Mouse (Mus musculus): Measurements from ENCODE around the gene Cdrt4. TPM values are rescaled to one million over a fixed set of nuclear protein-coding genes. Genes with fewer than 3 reads are reported as not detected.
A peak's percentile ranks its signal among the peaks of the same experiment; 100 is the strongest.

Gene Cdrt4
- total and polyA plus RNA-seq, 3 experiments: not detected

GRCm38 (mm10) chr11:62911362-62911761, 39.6 kb upstream of the Cdrt4 start:
- dilution Hi-C loops (cut with MboI; ENCODE audit: extremely low pct_ligation_motif_present, extremely low pct_unique_long_range_greater_than_20kb, low sequenced_read_pairs) (no loop called here), in situ Hi-C loops (cut with MboI; ENCODE audit: low pct_ligation_motif_present, low pct_unique_long_range_greater_than_20kb, low sequenced_read_pairs) (no loop called here)
- H3K4me2 ChIP-seq (ENCODE audit: insufficient read depth, low read depth, poor library complexity, severe bottlenecking): peak overlapping the region; percentile 85
- H3K79me2 ChIP-seq (replicated peaks; ENCODE audit: control insufficient read depth, extremely low read depth, insufficient read depth, poor library complexity, severe bottlenecking): no peaks in the 10 kb centered on the region
- no peaks in the 10 kb centered on the region for H3K9me3 ChIP-seq (replicated peaks; ENCODE audit: low read length)
- H3K27ac ChIP-seq (ENCODE audit: insufficient read depth, low read depth): no peak overlapping the region
- no peaks in the 10 kb centered on the region for H3K27me3 ChIP-seq (replicated peaks)
- peaks cover 8 to 32% of the 10 kb centered on the region in 2 experiments; a peak in 3 of 4 replicates for H3K4me1 ChIP-seq (ENCODE audit: control insufficient read depth in 1 of 2, insufficient read depth in 2 of 2)
- no peaks in the 10 kb centered on the region for H3K36me3 ChIP-seq (replicated peaks in 1 of 2; ENCODE audit: control insufficient read depth in 1 of 2, insufficient read depth in 1 of 2, low read length in 1 of 2)
- H3K4me3 ChIP-seq (replicated peaks in 1 of 3; ENCODE audit: low read depth in 2 of 3, low read length in 2 of 3, poor library complexity in 1 of 3): no peak overlapping the region
- 0 out of 2 replicates have a peak overlapping the region, but pooled peaks have one; percentile 11 for H3K9ac ChIP-seq (ENCODE audit: insufficient read depth, low read depth)
- no peak for TF ChIP-seq CHD1 (IDR thresholded peaks at IDR 0.05; ENCODE audit: low read depth, low read length)
- TF ChIP-seq ELF1 (IDR thresholded peaks at IDR 0.05; ENCODE audit: low read depth, low read length): no peak
- TF ChIP-seq TBP (conservative IDR thresholded peaks at IDR 0.05; ENCODE audit: low read depth, low read length): no peak
- TF ChIP-seq PAX5 (IDR thresholded peaks at IDR 0.05; ENCODE audit: low read length): no peak
- 0 out of 2 replicates have a peak, but pooled peaks have one; percentile 23 for TF ChIP-seq MEF2A (IDR thresholded peaks at IDR 0.05; ENCODE audit: borderline replicate concordance, low read depth, low read length)
- no peak for TF ChIP-seq CTCF (conservative IDR thresholded peaks at IDR 0.05 in 1 of 2, IDR thresholded peaks at IDR 0.05 in 1 of 2; ENCODE audit: low read depth in 2 of 2, low read length in 2 of 2)
- TF ChIP-seq CHD2 (IDR thresholded peaks at IDR 0.05; ENCODE audit: low read length): no peak
- 0 out of 2 replicates have a peak, but pooled peaks have one; percentile 8 for TF ChIP-seq BHLHE40 (IDR thresholded peaks at IDR 0.05; ENCODE audit: low read depth, low read length)
- no peak for DNase-seq (ENCODE audit: extremely low read depth)

GRCm38 (mm10) chr11:62913141-62913540, 37.9 kb upstream of the Cdrt4 start:
- Histone ChIP-seq H3K27me3 (replicated peaks) (no peaks in the 10 kb centered on the region), H3K79me2 (replicated peaks; ENCODE audit: control insufficient read depth, extremely low read depth, insufficient read depth, poor library complexity, severe bottlenecking) (no peaks in the 10 kb centered on the region), H3K36me3 (replicated peaks in 1 of 2; ENCODE audit: control insufficient read depth in 1 of 2, insufficient read depth in 1 of 2, low read length in 1 of 2) (no peaks in the 10 kb centered on the region), H3K27ac (ENCODE audit: insufficient read depth, low read depth) (no peak overlapping the region), H3K9me3 (replicated peaks; ENCODE audit: low read length) (no peaks in the 10 kb centered on the region), H3K4me3 (replicated peaks in 1 of 3; ENCODE audit: low read depth in 2 of 3, low read length in 2 of 3, poor library complexity in 1 of 3) (no peak overlapping the region), H3K9ac (ENCODE audit: insufficient read depth, low read depth) (no peak overlapping the region), H3K4me2 (ENCODE audit: insufficient read depth, low read depth, poor library complexity, severe bottlenecking) (no peak overlapping the region), H3K4me1 (ENCODE audit: control insufficient read depth in 1 of 2, insufficient read depth in 2 of 2) (peaks cover 8 to 32% of the 10 kb centered on the region in 2 experiments; a peak in 3 of 4 replicates)
- DNase-seq (ENCODE audit: extremely low read depth): no peak
- TF ChIP-seq SIN3A (IDR thresholded peaks at IDR 0.05; ENCODE audit: low read length): no peak
- peak; percentile 88 for TF ChIP-seq TBP (conservative IDR thresholded peaks at IDR 0.05; ENCODE audit: low read depth, low read length)
- dilution Hi-C loops (cut with MboI; ENCODE audit: extremely low pct_ligation_motif_present, extremely low pct_unique_long_range_greater_than_20kb, low sequenced_read_pairs): no loop called here
- in situ Hi-C loops (cut with MboI; ENCODE audit: low pct_ligation_motif_present, low pct_unique_long_range_greater_than_20kb, low sequenced_read_pairs): no loop called here

- Histone ChIP-seq H3K27me3 (replicated peaks) (no peaks in the 10 kb centered on the region), H3K9ac (ENCODE audit: insufficient read depth, low read depth) (no peak overlapping the region), H3K79me2 (replicated peaks; ENCODE audit: control insufficient read depth, extremely low read depth, insufficient read depth, poor library complexity, severe bottlenecking) (no peaks in the 10 kb centered on the region), H3K4me3 (replicated peaks in 1 of 3; ENCODE audit: low read depth in 2 of 3, low read length in 2 of 3, poor library complexity in 1 of 3) (no peak overlapping the region), H3K36me3 (replicated peaks in 1 of 2; ENCODE audit: control insufficient read depth in 1 of 2, insufficient read depth in 1 of 2, low read length in 1 of 2) (no peaks in the 10 kb centered on the region), H3K9me3 (replicated peaks; ENCODE audit: low read length) (peaks cover 3% of the 10 kb centered on the region), H3K27ac (ENCODE audit: insufficient read depth, low read depth) (no peak overlapping the region), H3K4me2 (ENCODE audit: insufficient read depth, low read depth, poor library complexity, severe bottlenecking) (no peak overlapping the region), H3K4me1 (ENCODE audit: control insufficient read depth in 1 of 2, insufficient read depth in 2 of 2) (peaks cover 8 to 32% of the 10 kb centered on the region in 2 experiments; a peak in 3 of 4 replicates)
- dilution Hi-C loops (cut with MboI; ENCODE audit: extremely low pct_ligation_motif_present, extremely low pct_unique_long_range_greater_than_20kb, low sequenced_read_pairs) (no loop called here), in situ Hi-C loops (cut with MboI; ENCODE audit: low pct_ligation_motif_present, low pct_unique_long_range_greater_than_20kb, low sequenced_read_pairs) (no loop called here)
- peak; percentile 63 for DNase-seq (ENCODE audit: extremely low read depth)
- TF ChIP-seq CTCF (conservative IDR thresholded peaks at IDR 0.05 in 1 of 2, IDR thresholded peaks at IDR 0.05 in 1 of 2; ENCODE audit: low read depth in 2 of 2, low read length in 2 of 2) (peak; percentile 41 to 79; a peak in 3 of 4 replicates), ETS1 (conservative IDR thresholded peaks at IDR 0.05; ENCODE audit: low read depth, low read length) (no peak), KAT2A (IDR thresholded peaks at IDR 0.05; ENCODE audit: insufficient replicate concordance, low read length) (no peak), TCF12 (IDR thresholded peaks at IDR 0.05; ENCODE audit: low read depth, low read length) (no peak), SMC3 (IDR thresholded peaks at IDR 0.05; ENCODE audit: low read depth, low read length) (peak; percentile 71), ZKSCAN1 (IDR thresholded peaks at IDR 0.05; ENCODE audit: borderline replicate concordance, low read depth, low read length) (no peak), ZC3H11A (IDR thresholded peaks at IDR 0.05; ENCODE audit: low read depth, low read length) (no peak), E2F4 (IDR thresholded peaks at IDR 0.05; ENCODE audit: insufficient replicate concordance, low read depth, low read length) (no peak), POLR2A (IDR thresholded peaks at IDR 0.05; ENCODE audit: low read depth, low read length) (no peak), RAD21 (IDR thresholded peaks at IDR 0.05; ENCODE audit: low read depth, low read length) (peak; percentile 49), MYC (IDR thresholded peaks at IDR 0.05; ENCODE audit: low read depth, low read length) (no peak), CHD2 (IDR thresholded peaks at IDR 0.05; ENCODE audit: low read length) (no peak), ZMIZ1 (IDR thresholded peaks at IDR 0.05; ENCODE audit: low read depth, low read length) (no peak)
Observed at GRCm38 (mm10) chr11:62914532-62914931, 36.5 kb upstream of the Cdrt4 start.

All from CH12.LX (cell line).